Mouse (Mus musculus): Measurements from ENCODE around the gene Mybbp1a. TPM values are rescaled to one million over a fixed set of nuclear protein-coding genes. Genes with fewer than 3 reads are reported as not detected.

The Mybbp1a gene
- total and polyA plus RNA-seq, 3 experiments: 174 to 816 (median 245) TPM

GRCm38 (mm10) chr11:72466694-72467507 lies 25.7 kb downstream of the Mybbp1a start (continued):
- TF ChIP-seq SIN3A (IDR thresholded peaks at IDR 0.05; ENCODE audit: low read length) (peak; percentile 37; the same call in 1 of the 2 replicates), TCF12 (IDR thresholded peaks at IDR 0.05; ENCODE audit: low read depth, low read length) (no peak), RAD21 (IDR thresholded peaks at IDR 0.05; ENCODE audit: low read depth, low read length) (no peak), JUND (conservative IDR thresholded peaks at IDR 0.05; ENCODE audit: low read depth, low read length) (no peak), PAX5 (IDR thresholded peaks at IDR 0.05; ENCODE audit: low read length) (no peak), UBTF (IDR thresholded peaks at IDR 0.05; ENCODE audit: low read depth, low read length) (no peak), POLR2A (IDR thresholded peaks at IDR 0.05; ENCODE audit: low read depth, low read length) (no peak), ELF1 (IDR thresholded peaks at IDR 0.05; ENCODE audit: low read depth, low read length) (peak; percentile 17; the same call in 1 of the 2 replicates), USF1 (IDR thresholded peaks at IDR 0.05; ENCODE audit: low read depth, low read length) (no peak)

DNA sequence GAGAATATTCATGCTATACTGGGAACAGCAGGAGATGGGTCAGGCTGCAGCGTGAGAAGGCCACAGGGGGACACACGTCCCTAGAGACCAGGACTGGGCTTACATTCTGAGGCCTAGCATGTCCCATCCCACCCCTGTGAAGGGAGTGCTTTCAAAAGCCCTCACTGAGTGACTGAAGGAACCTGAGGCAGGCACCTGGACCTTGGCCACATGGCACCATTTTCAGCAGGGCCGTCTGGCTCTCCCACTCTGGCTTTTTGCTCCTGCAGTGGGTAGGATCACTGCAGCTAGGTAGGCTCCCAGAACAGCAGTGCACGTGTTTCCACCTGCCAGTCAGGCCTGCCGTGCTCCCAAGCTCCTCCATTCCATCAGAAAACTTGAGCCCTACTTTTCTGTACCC lies 27.4 kb downstream of the Mybbp1a start:
- H3K4me1 ChIP-seq (ENCODE audit: control insufficient read depth in 1 of 2, insufficient read depth in 2 of 2): peaks cover 34 to 63% of the 10 kb centered on the region in 2 experiments

DNA sequence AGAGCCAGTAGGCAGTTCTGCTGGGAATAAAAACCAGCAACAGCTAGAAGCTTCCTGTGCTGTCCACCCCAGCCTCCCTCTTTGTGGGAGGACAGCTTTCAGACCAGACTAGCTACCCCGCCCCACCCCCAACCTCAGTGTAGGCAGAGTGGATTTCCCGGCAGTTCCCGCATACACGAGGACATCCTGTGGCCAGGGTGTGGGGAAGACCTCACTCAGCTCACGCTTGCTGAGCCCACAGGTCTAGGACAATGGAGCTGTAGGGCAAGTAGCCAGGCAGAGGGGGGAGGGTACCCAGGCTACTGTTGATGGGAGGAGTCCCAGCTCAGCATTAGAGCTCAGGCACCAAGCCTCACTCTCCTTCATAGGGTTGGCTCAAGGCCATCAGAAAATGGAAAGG lies 28.1 kb downstream of the Mybbp1a start:
- no peak for DNase-seq (ENCODE audit: extremely low read depth)
- in situ Hi-C loops (cut with MboI; ENCODE audit: low pct_ligation_motif_present, low pct_unique_long_range_greater_than_20kb, low sequenced_read_pairs) (no loop called here), dilution Hi-C loops (cut with MboI; ENCODE audit: extremely low pct_ligation_motif_present, extremely low pct_unique_long_range_greater_than_20kb, low sequenced_read_pairs) (no loop called here)
- TF ChIP-seq ELF1 (IDR thresholded peaks at IDR 0.05; ENCODE audit: low read depth, low read length) (no peak), CHD2 (IDR thresholded peaks at IDR 0.05; ENCODE audit: low read length) (0 out of 2 replicates have a peak, but pooled peaks have one; percentile 27)
- Histone ChIP-seq H3K27me3 (replicated peaks) (peaks cover 2% of the 10 kb centered on the region), H3K4me2 (ENCODE audit: insufficient read depth, low read depth, poor library complexity, severe bottlenecking) (no peak overlapping the region), H3K36me3 (replicated peaks in 1 of 2; ENCODE audit: control insufficient read depth in 1 of 2, insufficient read depth in 1 of 2, low read length in 1 of 2) (no peaks in the 10 kb centered on the region), H3K4me3 (replicated peaks in 1 of 3; ENCODE audit: low read depth in 2 of 3, low read length in 2 of 3, poor library complexity in 1 of 3) (no peak overlapping the region), H3K9me3 (replicated peaks; ENCODE audit: low read length) (no peaks in the 10 kb centered on the region), H3K9ac (ENCODE audit: insufficient read depth, low read depth) (no peak overlapping the region), H3K4me1 (ENCODE audit: control insufficient read depth in 1 of 2, insufficient read depth in 2 of 2) (peaks cover 34 to 63% of the 10 kb centered on the region in 2 experiments), H3K27ac (ENCODE audit: insufficient read depth, low read depth) (no peak overlapping the region), H3K79me2 (replicated peaks; ENCODE audit: control insufficient read depth, extremely low read depth, insufficient read depth, poor library complexity, severe bottlenecking) (no peaks in the 10 kb centered on the region)

More for the DNA sequence above, 27.4 kb downstream of the Mybbp1a start:
- no peaks in the 10 kb centered on the region for H3K79me2 ChIP-seq (replicated peaks; ENCODE audit: control insufficient read depth, extremely low read depth, insufficient read depth, poor library complexity, severe bottlenecking)
- no peak for DNase-seq (ENCODE audit: extremely low read depth)
- no peak overlapping the region for H3K9ac ChIP-seq (ENCODE audit: insufficient read depth, low read depth)
- dilution Hi-C loops (cut with MboI; ENCODE audit: extremely low pct_ligation_motif_present, extremely low pct_unique_long_range_greater_than_20kb, low sequenced_read_pairs) (no loop called here), in situ Hi-C loops (cut with MboI; ENCODE audit: low pct_ligation_motif_present, low pct_unique_long_range_greater_than_20kb, low sequenced_read_pairs) (no loop called here)
- H3K36me3 ChIP-seq (replicated peaks in 1 of 2; ENCODE audit: control insufficient read depth in 1 of 2, insufficient read depth in 1 of 2, low read length in 1 of 2): no peaks in the 10 kb centered on the region
- no peak overlapping the region for H3K4me2 ChIP-seq (ENCODE audit: insufficient read depth, low read depth, poor library complexity, severe bottlenecking)
- H3K9me3 ChIP-seq (replicated peaks; ENCODE audit: low read length): no peaks in the 10 kb centered on the region
- H3K4me3 ChIP-seq (replicated peaks in 1 of 3; ENCODE audit: low read depth in 2 of 3, low read length in 2 of 3, poor library complexity in 1 of 3): no peak overlapping the region
- no peak overlapping the region for H3K27ac ChIP-seq (ENCODE audit: insufficient read depth, low read depth)
- no peak for TF ChIP-seq USF2 (conservative IDR thresholded peaks at IDR 0.05; ENCODE audit: low read depth, low read length)
- TF ChIP-seq CHD1 (IDR thresholded peaks at IDR 0.05; ENCODE audit: low read depth, low read length): no peak
- no peak for TF ChIP-seq TBP (conservative IDR thresholded peaks at IDR 0.05; ENCODE audit: low read depth, low read length)
- TF ChIP-seq MXI1 (IDR thresholded peaks at IDR 0.05; ENCODE audit: low read depth, low read length): no peak
- TF ChIP-seq TCF12 (IDR thresholded peaks at IDR 0.05; ENCODE audit: low read depth, low read length): no peak
- TF ChIP-seq SMC3 (IDR thresholded peaks at IDR 0.05; ENCODE audit: low read depth, low read length): no peak
- no peak for TF ChIP-seq USF1 (IDR thresholded peaks at IDR 0.05; ENCODE audit: low read depth, low read length)
- no peak for TF ChIP-seq RCOR1 (conservative IDR thresholded peaks at IDR 0.05; ENCODE audit: low read depth, low read length)
- no peak for TF ChIP-seq ZNF384 (IDR thresholded peaks at IDR 0.05; ENCODE audit: low read depth, low read length)
- no peak for TF ChIP-seq BHLHE40 (IDR thresholded peaks at IDR 0.05; ENCODE audit: low read depth, low read length)
- no peak for TF ChIP-seq KAT2A (IDR thresholded peaks at IDR 0.05; ENCODE audit: insufficient replicate concordance, low read length)
- no peak for TF ChIP-seq JUN (IDR thresholded peaks at IDR 0.05; ENCODE audit: insufficient read depth, low read depth, low read length)
- no peak for TF ChIP-seq NRF1 (IDR thresholded peaks at IDR 0.05; ENCODE audit: low read depth, low read length)
- no peak for TF ChIP-seq UBTF (IDR thresholded peaks at IDR 0.05; ENCODE audit: low read depth, low read length)
- no peak for TF ChIP-seq PAX5 (IDR thresholded peaks at IDR 0.05; ENCODE audit: low read length)
- no peak for TF ChIP-seq CTCF (conservative IDR thresholded peaks at IDR 0.05 in 1 of 2, IDR thresholded peaks at IDR 0.05 in 1 of 2; ENCODE audit: low read depth in 2 of 2, low read length in 2 of 2)
- no peak for TF ChIP-seq RAD21 (IDR thresholded peaks at IDR 0.05; ENCODE audit: low read depth, low read length)
- TF ChIP-seq MAFK (IDR thresholded peaks at IDR 0.05; ENCODE audit: insufficient replicate concordance, low read length): no peak
- no peak for TF ChIP-seq ETS1 (conservative IDR thresholded peaks at IDR 0.05; ENCODE audit: low read depth, low read length)
- no peak for TF ChIP-seq POLR2A (IDR thresholded peaks at IDR 0.05; ENCODE audit: low read depth, low read length)
- H3K27me3 ChIP-seq (replicated peaks): peaks cover 2% of the 10 kb centered on the region

Measured in CH12.LX (cell line).